ENCODE assay signal across 14 mouse cellular contexts in the genomic region with DNA sequence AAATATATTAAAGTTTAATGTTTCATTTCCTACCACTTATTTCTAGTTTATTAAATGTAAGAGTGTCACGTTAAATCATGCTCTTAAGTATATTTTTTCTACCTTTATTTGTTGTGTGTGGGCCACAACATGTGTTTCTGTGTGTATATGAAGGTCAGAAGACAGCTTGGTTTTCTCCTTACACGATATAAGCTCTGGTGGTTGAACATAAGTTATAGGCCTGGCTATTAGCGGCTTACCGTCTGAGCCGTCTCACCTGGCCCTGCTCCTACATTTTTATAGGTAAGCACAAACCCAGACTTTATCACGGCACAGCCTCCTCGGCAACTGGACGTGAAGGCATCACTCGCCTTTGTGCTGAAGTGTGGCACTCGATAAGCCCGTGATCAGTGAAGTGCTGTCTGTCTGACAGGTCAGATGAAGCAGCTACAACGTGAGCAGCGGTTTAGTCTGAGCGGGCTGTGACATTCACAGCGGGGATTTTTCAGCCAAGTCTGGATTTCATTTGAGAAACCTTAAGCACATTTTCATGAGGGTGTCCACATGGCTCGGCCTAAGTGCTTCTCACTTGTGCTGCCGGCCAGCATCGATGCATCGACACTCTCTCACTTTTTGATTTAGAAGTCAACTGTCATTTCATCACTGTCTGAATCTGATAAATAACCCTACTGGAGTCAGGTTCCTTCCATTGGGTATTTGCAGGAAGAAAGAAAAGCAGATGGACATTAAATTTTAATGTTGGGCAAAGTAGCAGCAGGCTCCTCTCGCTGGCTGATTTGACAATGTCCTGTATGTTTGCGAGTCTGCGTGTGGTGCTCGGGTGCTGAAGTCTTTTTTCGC.
A peak's percentile ranks its signal among the peaks of the same experiment; 100 is the strongest.
DNase-seq lines count a peak whose midpoint lies in the region; ATAC-seq lines count a peak whose summit lies in the region.
"Had no signal": no experiment of that assay in that cellular context is flagged by ENCODE, and none has a peak within 500 bp of the region (broad histone marks: within the 10 kb centered on the region; RNA-seq: fewer than 3 reads in every experiment).

No protein-coding gene starts in this region.

- no peak overlapping the region for H3K27ac ChIP-seq in forebrain, embryonic 11.5 days (ENCODE audit: low read depth, low read length)
- H3K27ac ChIP-seq in forebrain, embryonic 10.5 days = no peak overlapping the region
- no peak overlapping the region for H3K27ac ChIP-seq in limb, embryonic 15.5 days
- H3K27ac ChIP-seq: liver, embryonic 15.5 days had no signal

- no peak overlapping the region for H3K4me2 ChIP-seq in forebrain, embryonic 11.5 days (ENCODE audit: low read depth, low read length, severe bottlenecking)
- 0 out of 2 replicates have a peak overlapping the region, but pooled peaks have one; percentile 22 for H3K4me2 ChIP-seq in limb, embryonic 15.5 days
- H3K4me2 ChIP-seq: liver, embryonic 15.5 days had no signal

- no peaks in the 10 kb centered on the region for H3K9me3 ChIP-seq in forebrain, embryonic 11.5 days (ENCODE audit: control insufficient read depth, low read length)
- H3K9me3 ChIP-seq in forebrain, embryonic 10.5 days = no peaks in the 10 kb centered on the region
- no peaks in the 10 kb centered on the region for H3K9me3 ChIP-seq in limb, embryonic 15.5 days
- H3K9me3 ChIP-seq: liver, embryonic 15.5 days had no signal

- WGBS in forebrain, embryonic 11.5 days = 85% methylated on average over 24 of the region's 24 CpGs
- 90% methylated on average over 24 of the region's 24 CpGs for WGBS in forebrain, embryonic 10.5 days
- WGBS in limb, embryonic 15.5 days = 45% methylated on average over 24 of the region's 24 CpGs

- no peak overlapping the region for H3K4me3 ChIP-seq in forebrain, embryonic 11.5 days (ENCODE audit: low read depth, low read length)
- no peak overlapping the region for H3K4me3 ChIP-seq in forebrain, embryonic 10.5 days
- H3K4me3 ChIP-seq in limb, embryonic 15.5 days = no peak overlapping the region
- H3K4me3 ChIP-seq: liver, embryonic 15.5 days had no signal

- no peaks in the 10 kb centered on the region for H3K4me1 ChIP-seq in forebrain, embryonic 11.5 days (replicated peaks; ENCODE audit: control insufficient read depth, insufficient read depth, low read length)
- H3K4me1 ChIP-seq in forebrain, embryonic 10.5 days = no peaks in the 10 kb centered on the region
- 0 out of 2 replicates have a peak, but pooled peaks cover 4% of the 10 kb centered on the region for H3K4me1 ChIP-seq in limb, embryonic 15.5 days
- H3K4me1 ChIP-seq: liver, embryonic 15.5 days had no signal

- ATAC-seq in forebrain, embryonic 11.5 days (replicated peaks; ENCODE audit: low FRiP score) = no peak
- ATAC-seq in limb, embryonic 15.5 days (ENCODE audit: insufficient number of reproducible peaks, low FRiP score, low TSS enrichment, low read depth) = no peak
- no peak for ATAC-seq in erythroblast, adult 5-6 weeks (replicated peaks; ENCODE audit: low FRiP score, poor library complexity, severe bottlenecking)

- no peak overlapping the region for H3K9ac ChIP-seq in forebrain, embryonic 11.5 days (ENCODE audit: low read length)
- no peak overlapping the region for H3K9ac ChIP-seq in limb, embryonic 15.5 days
- H3K9ac ChIP-seq: liver, embryonic 15.5 days had no signal

- peak; percentile 44 for DNase-seq in forebrain, embryonic 11.5 days (ENCODE audit: low spot score)
- DNase-seq in forebrain, embryonic 10.5 days (ENCODE audit: extremely low spot score, low spot score) = no peak
- DNase-seq in right cerebral cortex, postnatal 4 days = peak; percentile 3
- no peak for DNase-seq in right cerebral cortex, postnatal 36 days (ENCODE audit: low spot score in 2 of 2)
- DNase-seq in ovary, postnatal 14 days (ENCODE audit: low spot score) = no peak
- no peak for DNase-seq in spleen, adult 12 weeks (ENCODE audit: low spot score)
- DNase-seq: adrenal gland, adult 2 months; gastrocnemius, postnatal 10 days; kidney, adult 9 months; thymus, postnatal 4 days had no signal

- H3K27me3 ChIP-seq in forebrain, embryonic 11.5 days (ENCODE audit: control insufficient read depth, insufficient read depth, low read length) = no peaks in the 10 kb centered on the region
- H3K27me3 ChIP-seq in forebrain, embryonic 10.5 days (ENCODE audit: poor library complexity, severe bottlenecking) = no peaks in the 10 kb centered on the region
- no peaks in the 10 kb centered on the region for H3K27me3 ChIP-seq in limb, embryonic 15.5 days
- H3K27me3 ChIP-seq: liver, embryonic 15.5 days had no signal

- H3K36me3 ChIP-seq in forebrain, embryonic 11.5 days (ENCODE audit: control insufficient read depth, insufficient read depth, low read length) = no peaks in the 10 kb centered on the region
- H3K36me3 ChIP-seq in forebrain, embryonic 10.5 days (replicated peaks) = no peaks in the 10 kb centered on the region
- H3K36me3 ChIP-seq in limb, embryonic 15.5 days = no peaks in the 10 kb centered on the region
- H3K36me3 ChIP-seq: G1E; liver, embryonic 15.5 days had no signal

Comparison
In these comparisons a context has a peak if more than half of its experiments do, and no peak if none do; other contexts are left out.
1. DNase-seq: peak in forebrain, embryonic 11.5 days (single experiment) and right cerebral cortex, postnatal 4 days (single experiment); none in forebrain, embryonic 10.5 days (single experiment), right cerebral cortex, postnatal 36 days (0 of 2), ovary, postnatal 14 days (single experiment) and spleen, adult 12 weeks (single experiment).